Mouse (Mus musculus): ENCODE data around the gene Add2. TPM values are rescaled to one million over a fixed set of nuclear protein-coding genes. Genes with fewer than 3 reads are reported as not detected.

Gene Add2
- polyA plus RNA-seq, 1 experiment from 2014 or later: 28.1 TPM

- H3K4me1 ChIP-seq (ENCODE audit: insufficient read depth): no peaks in the 10 kb centered on the region
- no peak overlapping the region for H3K27ac ChIP-seq (ENCODE audit: low read depth)
- H3K9ac ChIP-seq (replicated peaks): no peak overlapping the region
- no peak overlapping the region for H3K4me2 ChIP-seq (ENCODE audit: low read depth, low read length)
- no peaks in the 10 kb centered on the region for H3K9me3 ChIP-seq (ENCODE audit: low read length)
- H3K27me3 ChIP-seq (ENCODE audit: insufficient read depth, low read length): no peaks in the 10 kb centered on the region
- ATAC-seq (no peak), DNase-seq (no peak)
- H3K36me3 ChIP-seq (replicated peaks; ENCODE audit: insufficient read depth, low read length): no peaks in the 10 kb centered on the region
- 69% methylated on average over 5 of the region's 5 CpGs for WGBS (ENCODE audit: insufficient replicate concordance)
- H3K4me3 ChIP-seq (ENCODE audit: low read depth, low read length): no peak overlapping the region
- TF ChIP-seq EP300 (IDR thresholded peaks at IDR 0.05; ENCODE audit: low read depth) (no peak), CTCF (IDR thresholded peaks at IDR 0.05; ENCODE audit: low read depth) (no peak)
These were observed 33.7 kb downstream of the Add2 start for GRCm38 (mm10) chr6:86062226-86062625.

GRCm38 (mm10) chr6:86062684-86063083, 34.2 kb downstream of the Add2 start:
- Histone ChIP-seq H3K27ac (ENCODE audit: low read depth) (no peak overlapping the region), H3K4me3 (ENCODE audit: low read depth, low read length) (no peak overlapping the region), H3K9ac (replicated peaks) (no peak overlapping the region), H3K9me3 (ENCODE audit: low read length) (no peaks in the 10 kb centered on the region), H3K36me3 (replicated peaks; ENCODE audit: insufficient read depth, low read length) (no peaks in the 10 kb centered on the region), H3K4me1 (ENCODE audit: insufficient read depth) (no peaks in the 10 kb centered on the region), H3K27me3 (ENCODE audit: insufficient read depth, low read length) (no peaks in the 10 kb centered on the region), H3K4me2 (ENCODE audit: low read depth, low read length) (no peak overlapping the region)
- TF ChIP-seq CTCF (IDR thresholded peaks at IDR 0.05; ENCODE audit: low read depth) (no peak), EP300 (IDR thresholded peaks at IDR 0.05; ENCODE audit: low read depth) (no peak)
- WGBS (ENCODE audit: insufficient replicate concordance): 96% methylated on average over 2 of the region's 2 CpGs
- ATAC-seq (no peak), DNase-seq (no peak)

GRCm38 (mm10) chr6:86064318-86065016, 36.0 kb downstream of the Add2 start:
- no peak for ATAC-seq
- DNase-seq: no peak
- no peak overlapping the region for H3K27ac ChIP-seq (ENCODE audit: low read depth)
- no peaks in the 10 kb centered on the region for H3K36me3 ChIP-seq (replicated peaks; ENCODE audit: insufficient read depth, low read length)
- no peak for TF ChIP-seq CTCF (IDR thresholded peaks at IDR 0.05; ENCODE audit: low read depth)
- no peak for TF ChIP-seq EP300 (IDR thresholded peaks at IDR 0.05; ENCODE audit: low read depth)
- no peaks in the 10 kb centered on the region for H3K9me3 ChIP-seq (ENCODE audit: low read length)
- no peak overlapping the region for H3K4me2 ChIP-seq (ENCODE audit: low read depth, low read length)
- H3K4me3 ChIP-seq (ENCODE audit: low read depth, low read length): no peak overlapping the region
- WGBS (ENCODE audit: insufficient replicate concordance): 73% methylated on average over 6 of the region's 6 CpGs
- H3K27me3 ChIP-seq (ENCODE audit: insufficient read depth, low read length): no peaks in the 10 kb centered on the region
- no peak overlapping the region for H3K9ac ChIP-seq (replicated peaks)
- H3K4me1 ChIP-seq (ENCODE audit: insufficient read depth): no peaks in the 10 kb centered on the region

GRCm38 (mm10) chr6:86066727-86067126, 38.2 kb downstream of the Add2 start:
- DNase-seq (no peak), ATAC-seq (no peak)
- Histone ChIP-seq H3K4me2 (ENCODE audit: low read depth, low read length) (no peak overlapping the region), H3K27ac (ENCODE audit: low read depth) (no peak overlapping the region), H3K27me3 (ENCODE audit: insufficient read depth, low read length) (no peaks in the 10 kb centered on the region), H3K4me1 (ENCODE audit: insufficient read depth) (peaks cover 6% of the 10 kb centered on the region), H3K4me3 (ENCODE audit: low read depth, low read length) (no peak overlapping the region), H3K36me3 (replicated peaks; ENCODE audit: insufficient read depth, low read length) (no peaks in the 10 kb centered on the region), H3K9ac (replicated peaks) (no peak overlapping the region), H3K9me3 (ENCODE audit: low read length) (no peaks in the 10 kb centered on the region)
- no peak for TF ChIP-seq EP300 (IDR thresholded peaks at IDR 0.05; ENCODE audit: low read depth)
- no peak for TF ChIP-seq CTCF (IDR thresholded peaks at IDR 0.05; ENCODE audit: low read depth)
- WGBS (ENCODE audit: insufficient replicate concordance): 75% methylated on average over 6 of the region's 6 CpGs

- H3K4me3 ChIP-seq (ENCODE audit: low read depth, low read length): no peak overlapping the region
- ATAC-seq (no peak), DNase-seq (no peak)
- H3K4me1 ChIP-seq (ENCODE audit: insufficient read depth): peaks cover 6% of the 10 kb centered on the region
- H3K9me3 ChIP-seq (ENCODE audit: low read length): no peaks in the 10 kb centered on the region
- H3K4me2 ChIP-seq (ENCODE audit: low read depth, low read length): no peak overlapping the region
- H3K9ac ChIP-seq (replicated peaks): no peak overlapping the region
- no peak for TF ChIP-seq CTCF (IDR thresholded peaks at IDR 0.05; ENCODE audit: low read depth)
- TF ChIP-seq EP300 (IDR thresholded peaks at IDR 0.05; ENCODE audit: low read depth): no peak
- H3K27ac ChIP-seq (ENCODE audit: low read depth): no peak overlapping the region
- no peaks in the 10 kb centered on the region for H3K36me3 ChIP-seq (replicated peaks; ENCODE audit: insufficient read depth, low read length)
- 51% methylated on average over 5 of the region's 5 CpGs for WGBS (ENCODE audit: insufficient replicate concordance)
- no peaks in the 10 kb centered on the region for H3K27me3 ChIP-seq (ENCODE audit: insufficient read depth, low read length)
These were observed 38.7 kb downstream of the Add2 start for GRCm38 (mm10) chr6:86067145-86067544.

- no peak overlapping the region for H3K4me3 ChIP-seq (ENCODE audit: low read depth, low read length)
- TF ChIP-seq EP300 (IDR thresholded peaks at IDR 0.05; ENCODE audit: low read depth) (no peak), CTCF (IDR thresholded peaks at IDR 0.05; ENCODE audit: low read depth) (no peak)
- H3K9me3 ChIP-seq (ENCODE audit: low read length): no peaks in the 10 kb centered on the region
- no peaks in the 10 kb centered on the region for H3K36me3 ChIP-seq (replicated peaks; ENCODE audit: insufficient read depth, low read length)
- ATAC-seq (no peak), DNase-seq (no peak)
- H3K27me3 ChIP-seq (ENCODE audit: insufficient read depth, low read length): no peaks in the 10 kb centered on the region
- peaks cover 8% of the 10 kb centered on the region for H3K4me1 ChIP-seq (ENCODE audit: insufficient read depth)
- no peak overlapping the region for H3K9ac ChIP-seq (replicated peaks)
- 75% methylated on average over 5 of the region's 5 CpGs for WGBS (ENCODE audit: insufficient replicate concordance)
- H3K27ac ChIP-seq (ENCODE audit: low read depth): no peak overlapping the region
- no peak overlapping the region for H3K4me2 ChIP-seq (ENCODE audit: low read depth, low read length)
These were observed 40.5 kb downstream of the Add2 start for GRCm38 (mm10) chr6:86069009-86069408.

All from liver, postnatal 0 days (tissue).